Mouse (Mus musculus): ENCODE data around the gene Chd3. TPM values are rescaled to one million over a fixed set of nuclear protein-coding genes. Genes with fewer than 3 reads are reported as not detected.

Chd3 gene
- polyA plus RNA-seq, 1 experiment from 2014 or later: 91.9 TPM

- Histone ChIP-seq H3K9ac (replicated peaks) (no peak overlapping the region), H3K9me3 (no peaks in the 10 kb centered on the region), H3K36me3 (peaks cover 28% of the 10 kb centered on the region), H3K27ac (no peak overlapping the region), H3K4me1 (replicated peaks) (no peaks in the 10 kb centered on the region), H3K27me3 (no peaks in the 10 kb centered on the region), H3K4me3 (replicated peaks) (no peak overlapping the region), H3K4me2 (replicated peaks) (no peak overlapping the region)
- WGBS: 87% methylated on average over 3 of the region's 3 CpGs
- ATAC-seq: no peak
These were observed 73.9 kb downstream of the Chd3 start for GRCm38 (mm10) chr11:69295286-69295685.

Other genes starting within 250 kb of the Chd3 start
- 0.10 and 0.26 TPM in 2 replicates for gene Hes7, start 249.0 kb downstream of the Chd3 start, polyA plus RNA-seq (2015; fragmentation: Nextera tagmentation; extraction: Ambion mirVana)
- gene 9130213A22Rik, start 246.8 kb downstream of the Chd3 start, polyA plus RNA-seq (2015; fragmentation: Nextera tagmentation; extraction: Ambion mirVana): 0.28 TPM in 1 of 2 replicates, not detected in the other
- gene Aloxe3, start 243.5 kb downstream of the Chd3 start, polyA plus RNA-seq (2015; fragmentation: Nextera tagmentation; extraction: Ambion mirVana): 0.39 and 0.43 TPM in 2 replicates
- 0.13 TPM in 1 of 2 replicates, not detected in the other for gene Alox12b, start 212.4 kb downstream of the Chd3 start, polyA plus RNA-seq (2015; fragmentation: Nextera tagmentation; extraction: Ambion mirVana)
- gene Alox8, start 171.6 kb downstream of the Chd3 start, polyA plus RNA-seq (2015; fragmentation: Nextera tagmentation; extraction: Ambion mirVana): 0.06 and 0.07 TPM in 2 replicates
- 0.32 and 0.42 TPM in 2 replicates for gene Gucy2e, start 132.4 kb downstream of the Chd3 start, polyA plus RNA-seq (2015; fragmentation: Nextera tagmentation; extraction: Ambion mirVana)
- gene Cntrob, start 45.6 kb downstream of the Chd3 start, polyA plus RNA-seq (2015; fragmentation: Nextera tagmentation; extraction: Ambion mirVana): 29.8 and 30.8 TPM in 2 replicates
- gene Trappc1, start 45.4 kb downstream of the Chd3 start, polyA plus RNA-seq (2015; fragmentation: Nextera tagmentation; extraction: Ambion mirVana): 221 and 223 TPM in 2 replicates
- gene Kcnab3, start 43.1 kb downstream of the Chd3 start, polyA plus RNA-seq (2015; fragmentation: Nextera tagmentation; extraction: Ambion mirVana): 3.9 and 4.9 TPM in 2 replicates
- 146 and 155 TPM in 2 replicates for gene Rnf227, start 28.9 kb downstream of the Chd3 start, polyA plus RNA-seq (2015; fragmentation: Nextera tagmentation; extraction: Ambion mirVana)
- gene Naa38, start 26.1 kb upstream of the Chd3 start, polyA plus RNA-seq (2015; fragmentation: Nextera tagmentation; extraction: Ambion mirVana): 92.2 and 105 TPM in 2 replicates
- gene Cyb5d1, start 26.2 kb upstream of the Chd3 start, polyA plus RNA-seq (2015; fragmentation: Nextera tagmentation; extraction: Ambion mirVana): 41.8 and 47.7 TPM in 2 replicates
- 4.9 and 7.0 TPM in 2 replicates for gene Tmem88, start 28.8 kb upstream of the Chd3 start, polyA plus RNA-seq (2015; fragmentation: Nextera tagmentation; extraction: Ambion mirVana)
- gene Kdm6b, start 44.3 kb upstream of the Chd3 start, polyA plus RNA-seq (2015; fragmentation: Nextera tagmentation; extraction: Ambion mirVana): 54.9 and 59.2 TPM in 2 replicates
- 2.2 and 2.7 TPM in 2 replicates for gene Dnah2, start 179.7 kb upstream of the Chd3 start, polyA plus RNA-seq (2015; fragmentation: Nextera tagmentation; extraction: Ambion mirVana)
- gene Efnb3, start 190.8 kb upstream of the Chd3 start, polyA plus RNA-seq (2015; fragmentation: Nextera tagmentation; extraction: Ambion mirVana): 95.0 and 130 TPM in 2 replicates
- 24.5 and 26.9 TPM in 2 replicates for gene Wrap53, start 210.8 kb upstream of the Chd3 start, polyA plus RNA-seq (2015; fragmentation: Nextera tagmentation; extraction: Ambion mirVana)
- gene Trp53, start 211.0 kb upstream of the Chd3 start, polyA plus RNA-seq (2015; fragmentation: Nextera tagmentation; extraction: Ambion mirVana): 84.2 and 93.4 TPM in 2 replicates
- gene Atp1b2, start 236.5 kb upstream of the Chd3 start, polyA plus RNA-seq (2015; fragmentation: Nextera tagmentation; extraction: Ambion mirVana): 23.2 and 24.3 TPM in 2 replicates
- not detected in 2 replicates for gene Shbg, start 248.5 kb upstream of the Chd3 start, polyA plus RNA-seq (2015; fragmentation: Nextera tagmentation; extraction: Ambion mirVana)